ENCODE assay signal across 8 mouse cellular contexts in genomic region chr6:140424201-140424990, GRCm38 (mm10). TPM values are rescaled to one million over a fixed set of nuclear protein-coding genes. Genes with fewer than 3 reads are reported as not detected.
DNase-seq lines count a peak whose midpoint lies in the region; ATAC-seq and TF ChIP-seq lines count a peak whose summit lies in the region.

No protein-coding gene starts in this region.

- peak overlapping the region; percentile 94 for H3K27ac ChIP-seq in intestine, embryonic 15.5 days
- peak overlapping the region; percentile 91 for H3K27ac ChIP-seq in liver, adult 2 months (replicated peaks; ENCODE audit: insufficient read depth, low read depth, low read length)
- H3K27ac ChIP-seq in stomach, embryonic 16.5 days (ENCODE audit: low read length): peak overlapping the region; percentile 95

- H3K79me2 ChIP-seq in liver, adult 2 months (ENCODE audit: control insufficient read depth, insufficient read depth, low read length): peaks cover 13% of the 10 kb centered on the region; the same call in 1 of the 2 replicates
- H3K79me2 ChIP-seq in myocyte (ENCODE audit: control insufficient read depth, insufficient read depth): no peaks in the 10 kb centered on the region

- no peak for TF ChIP-seq POLR2A in liver, adult 2 months (IDR thresholded peaks at IDR 0.05; ENCODE audit: extremely low read depth, insufficient read depth, low read length)
- TF ChIP-seq POLR2A in myocyte (IDR thresholded peaks at IDR 0.05; ENCODE audit: insufficient read length, low read depth): no peak

- no peak for TF ChIP-seq CTCF in liver, adult 2 months (IDR thresholded peaks at IDR 0.05; ENCODE audit: low read depth, low read length)

- peak; percentile 52 for DNase-seq in embryo, embryonic 10 days (ENCODE audit: low spot score)
- no peak for DNase-seq in embryo, embryonic 10.5 days (ENCODE audit: low spot score)
- peak; percentile 31 to 52 for DNase-seq in gastrocnemius, postnatal 4 days (ENCODE audit: low spot score in 2 of 2)
- DNase-seq in liver, adult 2 months (ENCODE audit: extremely low read depth, low read depth, low spot score): no peak

- WGBS in intestine, embryonic 15.5 days: under 1% methylated on average over 60 of the region's 72 CpGs
- 1% methylated on average over 69 of the region's 72 CpGs for WGBS in liver, adult 2 months
- WGBS in stomach, embryonic 16.5 days: under 1% methylated on average over 53 of the region's 72 CpGs

- peak; percentile 61 for ATAC-seq in common myeloid progenitor, adult 5-6 weeks (replicated peaks; ENCODE audit: low read depth, poor library complexity, severe bottlenecking)
- ATAC-seq in intestine, embryonic 15.5 days: peak; percentile 86
- ATAC-seq in stomach, embryonic 16.5 days (ENCODE audit: insufficient read depth, low FRiP score): peak; percentile 69

- H3K4me3 ChIP-seq in intestine, embryonic 15.5 days (replicated peaks): peak overlapping the region; percentile 98
- H3K4me3 ChIP-seq in liver, adult 2 months (ENCODE audit: insufficient read depth, low read depth, low read length): peak overlapping the region; percentile 99
- H3K4me3 ChIP-seq in myocyte: peak overlapping the region; percentile 61
- H3K4me3 ChIP-seq in stomach, embryonic 16.5 days (replicated peaks; ENCODE audit: low read length): peak overlapping the region; percentile 97

- H3ac ChIP-seq in myocyte (ENCODE audit: control insufficient read depth, insufficient read length): peak overlapping the region; percentile 74

- no peaks in the 10 kb centered on the region for H3K9me3 ChIP-seq in intestine, embryonic 15.5 days
- no peaks in the 10 kb centered on the region for H3K9me3 ChIP-seq in stomach, embryonic 16.5 days (replicated peaks; ENCODE audit: control insufficient read depth, low read length)

- H3K4me2 ChIP-seq in intestine, embryonic 15.5 days (replicated peaks): peak overlapping the region; percentile 69
- peak overlapping the region; percentile 71 for H3K4me2 ChIP-seq in myocyte (ENCODE audit: low read depth)
- H3K4me2 ChIP-seq in stomach, embryonic 16.5 days (ENCODE audit: low read depth, low read length): peak overlapping the region; percentile 65

- H3K9ac ChIP-seq in intestine, embryonic 15.5 days: peak overlapping the region; percentile 97
- peak overlapping the region; percentile 100 for H3K9ac ChIP-seq in liver, adult 2 months (ENCODE audit: low read depth, low read length)
- peak overlapping the region; percentile 97 for H3K9ac ChIP-seq in stomach, embryonic 16.5 days (ENCODE audit: low read length)

- H3K4me1 ChIP-seq in intestine, embryonic 15.5 days (replicated peaks): peaks cover 8% of the 10 kb centered on the region; the same call in 1 of the 2 replicates
- peaks cover 6% of the 10 kb centered on the region for H3K4me1 ChIP-seq in liver, adult 2 months (ENCODE audit: control insufficient read depth, insufficient read depth, low read length)
- peaks cover 9% of the 10 kb centered on the region for H3K4me1 ChIP-seq in stomach, embryonic 16.5 days (ENCODE audit: control insufficient read depth, insufficient read depth, low read length)

- H3K36me3 ChIP-seq in intestine, embryonic 15.5 days: no peaks in the 10 kb centered on the region
- H3K36me3 ChIP-seq in liver, adult 2 months (ENCODE audit: control insufficient read depth, insufficient read depth, low read length): peaks cover 2% of the 10 kb centered on the region
- no peaks in the 10 kb centered on the region for H3K36me3 ChIP-seq in myocyte (ENCODE audit: control insufficient read depth, insufficient read depth)
- H3K36me3 ChIP-seq in stomach, embryonic 16.5 days (ENCODE audit: control insufficient read depth, insufficient read depth, low read length): no peaks in the 10 kb centered on the region

- H3K27me3 ChIP-seq in intestine, embryonic 15.5 days (replicated peaks): no peaks in the 10 kb centered on the region
- no peaks in the 10 kb centered on the region for H3K27me3 ChIP-seq in liver, adult 2 months (ENCODE audit: control insufficient read depth, insufficient read depth, low read length)
- H3K27me3 ChIP-seq in myocyte (ENCODE audit: control insufficient read depth, insufficient read depth, insufficient read length): no peaks in the 10 kb centered on the region
- no peaks in the 10 kb centered on the region for H3K27me3 ChIP-seq in stomach, embryonic 16.5 days (ENCODE audit: control insufficient read depth, insufficient read depth, low read length)

TF ChIP-seq in myocyte, 11 proteins besides CTCF, POLR2A, EP300 and RAD21:
- TF ChIP-seq TCF3 (IDR thresholded peaks at IDR 0.05; ENCODE audit: insufficient read length, low read depth) (no peak), MAX (IDR thresholded peaks at IDR 0.05; ENCODE audit: low read depth) (no peak), SRF (IDR thresholded peaks at IDR 0.05; ENCODE audit: control insufficient read depth, insufficient read length, low read depth) (no peak), CEBPB (IDR thresholded peaks at IDR 0.05; ENCODE audit: insufficient read depth, poor library complexity, severe bottlenecking) (no peak), TCF12 (IDR thresholded peaks at IDR 0.05; ENCODE audit: insufficient read depth, poor library complexity, severe bottlenecking) (no peak), MYOG (IDR thresholded peaks at IDR 0.05; ENCODE audit: control insufficient read depth in 1 of 3, insufficient read depth in 1 of 3, insufficient read length in 2 of 3, low read depth in 2 of 3) (no peak), POLR2AphosphoS2 (IDR thresholded peaks at IDR 0.05; ENCODE audit: insufficient read length, low read depth) (no peak), REST (IDR thresholded peaks at IDR 0.05; ENCODE audit: insufficient read depth, insufficient read length) (no peak)

RNA-seq across cellular contexts. Expression of gene Plekha5, which starts 0.5 kb away (rescaled TPM):
- 15.6 and 15.7 TPM in 2 replicates for total RNA-seq in common myeloid progenitor, adult 5-6 weeks (2017)
- 10 to 100 TPM; 34.7 to 40.1 TPM for total RNA-seq in gastrocnemius, postnatal 4 days (2021)
- 40.8 and 43.2 TPM in 2 replicates for polyA plus RNA-seq in intestine, embryonic 15.5 days (2015; fragmentation: Nextera tagmentation; extraction: Ambion mirVana)
- 17.1 and 18.0 TPM in 2 replicates for total RNA-seq in liver, adult 2 months (2014; rRNA removed)
- 10.3 and 13.0 TPM in 2 replicates for polyA plus RNA-seq in liver, adult 2 months (2012; rRNA removed)
- polyA plus RNA-seq in myocyte (2012; fragmentation: generic; extraction: Trizol): 12.2 TPM
- polyA plus RNA-seq in stomach, embryonic 16.5 days (2015; fragmentation: Nextera tagmentation; extraction: Ambion mirVana): 35.0 and 39.0 TPM in 2 replicates

Comparison
In these comparisons a context has a peak if more than half of its experiments do, and no peak if none do; other contexts are left out.
1. DNase-seq: peak in embryo, embryonic 10 days (single experiment) and gastrocnemius, postnatal 4 days (2 of 2); none in embryo, embryonic 10.5 days (single experiment) and liver, adult 2 months (single experiment).
2. Peak in every context shown above with its lines, with median percentiles within 50 percentile points of each other: ATAC-seq, H3K27ac ChIP-seq, H3K4me2 ChIP-seq, H3K4me3 ChIP-seq and H3K9ac ChIP-seq.